Mouse (Mus musculus) gonadal fat pad, adult 2 months (tissue): ENCODE measurements around the gene Mchr1. TPM values are rescaled to one million over a fixed set of nuclear protein-coding genes. Genes with fewer than 3 reads are reported as not detected.

ENCODE experiments used
- DNase-seq: peaks from one replicate; pipeline ENCODE4 v3.0.0-alpha.2; 2012; ENCODE audit warnings: low read depth
- polyA plus RNA-seq: library from polyadenylated mRNA; depleted of rRNA; stranded (reverse); fragments of >200 nt; gene quantifications from 2 replicates; pipeline ENCODE4 v1.2.3, GENCODE M21; 2012; rRNA removed

The Mchr1 gene
- polyA plus RNA-seq, 1 experiment = 3.6 TPM

- DNase-seq = no peak
Measured at GRCm38 (mm10) chr15:81273361-81273760, 38.1 kb downstream of the Mchr1 start.

- no peak for DNase-seq
Measured at GRCm38 (mm10) chr15:81277928-81278327, 42.6 kb downstream of the Mchr1 start.

DNA sequence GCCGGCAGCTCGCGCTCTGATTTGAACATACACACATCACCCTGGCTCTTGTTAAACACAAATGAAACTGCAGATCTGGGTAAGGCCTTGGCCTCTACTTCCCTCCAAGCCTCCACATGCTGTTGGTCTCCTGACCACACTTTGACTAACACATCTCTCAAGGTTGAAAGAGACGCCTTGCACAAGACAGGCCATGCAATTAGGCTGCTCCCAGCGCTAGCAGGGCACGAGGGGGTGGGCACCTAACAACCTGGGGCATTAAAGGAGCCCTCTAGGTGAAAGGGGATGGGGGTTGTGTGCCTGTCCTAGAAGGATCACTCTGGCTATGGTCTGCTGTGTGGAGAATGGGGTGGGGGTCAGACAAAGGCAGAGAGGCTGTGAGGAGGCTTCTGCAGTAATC lies 43.4 kb downstream of the Mchr1 start:
- no peak for DNase-seq

GRCm38 (mm10) chr15:81284121-81284734 lies 48.9 kb downstream of the Mchr1 start:
- no peak for DNase-seq

Other genes starting within 250 kb of the Mchr1 start
- 15.5 and 18.2 TPM in 2 replicates for gene Mrtfa, start 44.7 kb upstream of the Mchr1 start, polyA plus RNA-seq
- 44.5 and 47.5 TPM in 2 replicates for gene Slc25a17, start 125.3 kb downstream of the Mchr1 start, polyA plus RNA-seq
- 34.2 and 44.4 TPM in 2 replicates for gene St13, start 164.6 kb downstream of the Mchr1 start, polyA plus RNA-seq
- 9.5 and 13.3 TPM in 2 replicates for gene Xpnpep3, start 164.6 kb downstream of the Mchr1 start, polyA plus RNA-seq
- gene Dnajb7, start 172.8 kb downstream of the Mchr1 start, polyA plus RNA-seq = 0.22 and 0.60 TPM in 2 replicates
- 62.3 and 68.8 TPM in 2 replicates for gene Rbx1, start 230.8 kb downstream of the Mchr1 start, polyA plus RNA-seq